Mouse (Mus musculus) 416B (cell line): Measurements from ENCODE around the gene Plekha7.

Experiments
- DNase-seq: peaks from one replicate; pipeline ENCODE4 v3.0.0; 2011; ENCODE audit warnings: low read depth

The Plekha7 gene

GRCm38 (mm10) chr7:116307871-116308631 lies at the start of gene Plekha7:
TSS of gene Plekha7 (minus strand) at chr7:116308376.
- no peak for DNase-seq

DNA sequence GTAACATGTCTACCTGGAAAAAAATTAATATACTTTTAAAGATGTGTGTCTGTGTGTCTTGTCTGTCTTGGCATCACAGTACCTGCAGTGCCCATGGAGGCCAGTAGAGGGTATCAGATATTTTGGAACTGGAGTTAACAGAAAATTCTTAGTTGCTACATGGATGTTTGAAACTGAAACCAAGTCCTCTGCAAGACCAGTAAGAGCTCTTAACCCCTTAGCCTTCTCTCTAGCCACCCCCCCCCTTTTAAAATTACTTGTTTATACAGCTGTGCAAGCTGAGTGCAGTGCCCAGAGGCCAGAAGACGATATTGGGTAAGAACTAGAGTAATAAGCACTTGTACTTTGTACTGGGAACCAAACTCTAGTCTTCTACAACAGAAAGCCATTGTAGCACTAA lies 28.1 kb upstream of the Plekha7 start:
- DNase-seq = peak; percentile 88

DNA sequence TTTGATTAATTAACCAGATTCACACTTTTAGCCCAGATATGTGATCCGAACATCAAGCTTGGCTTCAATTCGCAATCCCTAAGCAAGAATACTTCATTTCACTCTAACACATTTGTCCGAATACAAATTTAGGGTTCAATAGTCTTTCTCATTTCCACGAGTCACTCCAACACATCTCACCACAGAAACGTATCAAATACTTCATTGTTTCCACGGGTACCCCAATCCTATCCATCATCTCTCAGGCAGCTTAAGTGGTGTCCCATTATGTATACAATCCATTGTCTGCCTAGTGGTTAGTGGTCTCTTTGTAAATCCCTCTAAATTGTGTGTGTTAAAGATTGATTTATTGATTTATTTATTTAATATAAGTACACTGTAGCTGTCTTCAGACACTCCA lies 27.0 kb upstream of the Plekha7 start:
- DNase-seq = peak; percentile 33

DNA sequence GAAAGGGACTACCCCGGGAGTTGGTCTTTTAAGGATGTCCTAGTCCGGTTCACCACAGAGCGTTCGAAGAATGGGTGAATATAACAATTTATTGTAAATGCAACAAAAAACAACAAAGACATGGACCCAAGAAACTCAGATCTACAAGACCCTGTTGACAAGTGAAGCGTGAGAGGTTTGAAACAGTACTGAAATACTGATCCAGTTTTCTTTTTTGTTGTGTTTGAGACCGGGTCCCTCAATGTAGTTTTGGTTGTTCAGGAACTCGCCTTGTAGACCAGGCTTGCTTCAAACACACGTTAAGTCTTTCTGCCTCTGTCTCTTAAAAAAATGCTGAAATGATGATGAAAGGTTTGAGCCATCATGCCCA lies 26.5 kb upstream of the Plekha7 start:
- peak; percentile 52 for DNase-seq

- peak; percentile 94 for DNase-seq
Measured at GRCm38 (mm10) chr7:116333713-116334668, 25.8 kb upstream of the Plekha7 start, which contains the start of gene Rps13. TSS of gene Rps13 (minus strand) at chr7:116334195.

DNA sequence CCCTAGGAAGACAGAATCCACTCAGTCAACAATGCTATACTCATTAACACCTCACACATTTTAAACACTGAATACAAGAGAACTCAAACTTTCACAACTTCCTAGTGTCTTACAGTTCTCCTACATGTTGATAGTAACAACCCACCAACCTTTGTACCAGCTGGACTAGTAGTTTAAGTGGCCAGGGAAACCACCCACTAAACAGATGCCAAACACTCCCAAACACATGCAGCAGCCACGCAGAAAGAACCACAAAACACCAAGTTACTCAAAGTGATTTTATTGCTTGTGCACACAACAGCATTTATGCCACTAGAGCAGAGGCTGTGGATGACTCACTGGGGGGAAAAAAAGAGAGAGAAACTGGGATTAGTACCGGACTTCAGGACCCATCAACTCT lies 23.1 kb upstream of the Plekha7 start:
- no peak for DNase-seq

DNA sequence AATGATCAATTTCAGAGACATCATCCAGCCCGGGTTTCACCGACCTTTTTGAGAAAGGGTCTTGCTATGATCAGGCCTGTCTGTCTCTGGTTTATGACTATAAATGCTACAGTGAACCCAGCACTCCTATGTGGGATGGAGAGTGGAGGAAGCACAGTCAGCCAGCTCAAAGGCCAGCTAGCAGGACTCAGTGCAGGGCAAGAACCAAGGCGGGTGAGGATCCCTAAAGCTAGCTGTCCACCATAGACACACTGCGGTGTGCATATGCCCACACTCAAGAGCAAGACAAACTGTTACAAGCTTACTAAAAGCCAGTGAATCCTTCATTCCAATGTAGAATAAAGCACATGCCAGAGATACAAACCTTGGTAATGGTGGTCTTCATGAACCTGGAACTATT lies 21.7 kb upstream of the Plekha7 start:
- peak; percentile 8 for DNase-seq

- DNase-seq = peak; percentile 8
Measured at GRCm38 (mm10) chr7:116328777-116329176, 20.6 kb upstream of the Plekha7 start.

- DNase-seq = no peak
Measured at GRCm38 (mm10) chr7:116327901-116328300, 19.7 kb upstream of the Plekha7 start.

GRCm38 (mm10) chr7:116323331-116323964 lies 15.3 kb upstream of the Plekha7 start:
- peak; percentile 80 for DNase-seq

DNA sequence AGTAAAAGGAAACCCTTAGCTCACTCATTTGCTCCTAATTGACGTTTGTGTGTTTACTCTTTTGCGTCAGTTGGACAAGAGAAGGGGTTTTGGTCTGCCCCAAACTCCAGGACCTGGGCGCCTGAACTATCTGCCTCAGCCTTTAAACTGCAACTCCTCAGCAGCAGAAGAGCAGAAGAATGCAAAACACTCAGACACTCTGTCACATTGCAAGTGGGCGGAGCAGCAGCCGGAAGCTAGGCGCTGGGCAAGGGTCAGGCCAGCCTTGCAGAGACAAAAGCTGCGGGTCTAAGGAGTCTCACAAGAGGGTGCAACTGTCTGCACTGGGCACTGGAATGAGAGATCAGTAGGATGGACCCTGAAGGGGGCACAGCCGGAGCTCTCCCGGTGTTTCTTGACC lies 1.3 kb upstream of the Plekha7 start:
- DNase-seq = no peak

DNA sequence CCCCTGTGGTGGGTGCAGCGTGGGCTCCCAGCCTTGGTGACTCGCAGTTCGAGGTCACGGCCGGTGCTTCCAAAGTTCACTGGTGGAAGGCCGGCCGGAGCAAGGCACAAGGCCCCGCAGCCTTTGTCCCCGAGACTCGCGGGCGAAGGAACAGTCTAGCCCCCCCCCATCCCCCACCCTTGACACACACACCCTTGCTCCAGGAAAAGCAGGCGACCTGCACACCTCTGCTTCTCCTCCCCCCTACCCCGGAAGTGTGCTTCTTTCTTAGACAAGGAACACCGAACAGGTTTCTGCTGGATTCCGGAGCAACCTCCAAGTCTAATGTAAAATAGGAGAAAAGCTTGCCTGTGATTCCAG lies 436 bp upstream of the Plekha7 start:
- no peak for DNase-seq

- no peak for DNase-seq
Measured at GRCm38 (mm10) chr7:116307099-116307870, 891 bp downstream of the Plekha7 start.

DNA sequence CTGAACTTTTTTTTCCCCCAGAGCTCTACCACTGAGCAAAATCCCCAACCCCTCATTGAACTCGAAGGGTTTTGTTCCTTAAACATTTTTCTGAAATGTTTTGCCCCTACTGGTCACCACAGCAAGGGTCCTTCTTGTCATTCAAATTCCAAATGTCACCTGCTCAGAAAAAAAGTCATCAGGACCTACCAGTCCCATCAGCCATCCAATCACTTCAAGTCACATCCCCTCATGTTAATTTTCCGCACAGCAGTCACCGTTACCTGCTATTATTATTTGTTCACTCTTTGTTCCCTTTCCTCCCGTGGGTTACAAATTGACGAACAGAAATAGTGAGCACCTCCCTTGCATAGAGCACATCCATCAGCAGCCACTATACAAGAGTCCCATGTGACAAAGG lies 1.6 kb downstream of the Plekha7 start:
- no peak for DNase-seq

GRCm38 (mm10) chr7:116301661-116302311 lies 6.4 kb downstream of the Plekha7 start:
- DNase-seq = no peak

DNA sequence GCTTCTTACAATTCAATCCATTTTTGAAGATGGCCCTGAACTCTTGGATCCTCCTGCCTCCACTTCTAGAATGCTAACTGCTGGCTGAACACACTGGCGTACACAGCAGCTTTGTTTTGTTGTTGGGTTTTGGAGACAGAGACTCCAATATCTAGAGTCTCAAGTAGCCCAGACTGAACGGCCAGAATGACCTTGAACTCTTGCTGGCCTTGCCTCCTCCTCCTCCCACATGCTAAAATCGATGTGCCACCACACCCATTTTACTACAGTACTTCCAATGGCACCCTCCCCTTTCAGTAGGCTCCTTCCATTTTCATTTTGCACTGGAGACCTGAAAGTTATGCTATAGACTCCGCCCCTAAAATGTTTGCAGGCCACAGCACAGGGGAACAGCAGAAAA lies 7.0 kb downstream of the Plekha7 start:
- peak; percentile 15 for DNase-seq

DNA sequence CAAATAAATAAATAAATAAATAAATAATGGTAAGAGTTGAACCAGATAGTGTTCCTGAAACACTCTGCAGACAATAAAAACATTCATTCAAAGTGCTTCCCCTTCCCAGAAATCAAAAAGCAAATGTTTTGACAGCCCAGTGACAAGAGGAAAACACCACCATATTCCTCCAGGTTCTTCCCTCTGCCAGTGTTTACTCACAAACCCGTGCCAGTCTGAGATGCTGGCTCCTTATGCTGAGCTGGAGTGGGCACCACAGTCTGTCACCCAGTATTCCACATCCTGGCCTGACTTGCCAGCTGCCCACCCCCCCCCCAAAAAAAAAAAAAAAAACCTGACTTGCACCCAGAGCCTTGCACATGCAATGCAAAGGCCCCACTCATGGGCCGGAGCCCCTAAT lies 9.3 kb downstream of the Plekha7 start:
- DNase-seq = no peak

DNA sequence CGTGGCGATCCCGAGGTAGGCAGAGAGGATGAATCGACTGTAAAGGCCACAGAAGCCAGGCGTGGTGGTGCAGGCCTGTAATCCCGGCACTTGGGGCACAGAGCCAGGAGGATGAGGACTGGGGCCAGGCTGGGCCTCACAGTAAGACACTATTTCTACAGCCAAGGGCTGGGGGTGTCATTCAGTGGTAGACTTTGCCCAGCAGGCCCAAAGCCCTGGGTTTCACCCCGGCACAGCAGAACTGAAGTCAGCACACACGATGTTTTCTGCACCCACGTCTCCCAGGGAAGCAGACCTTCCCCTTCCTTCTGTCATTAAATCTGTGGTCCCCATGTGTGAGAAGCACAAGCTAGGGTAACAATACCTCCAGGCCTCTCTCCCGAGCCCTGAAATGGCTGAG lies 9.8 kb downstream of the Plekha7 start:
- DNase-seq = no peak

DNA sequence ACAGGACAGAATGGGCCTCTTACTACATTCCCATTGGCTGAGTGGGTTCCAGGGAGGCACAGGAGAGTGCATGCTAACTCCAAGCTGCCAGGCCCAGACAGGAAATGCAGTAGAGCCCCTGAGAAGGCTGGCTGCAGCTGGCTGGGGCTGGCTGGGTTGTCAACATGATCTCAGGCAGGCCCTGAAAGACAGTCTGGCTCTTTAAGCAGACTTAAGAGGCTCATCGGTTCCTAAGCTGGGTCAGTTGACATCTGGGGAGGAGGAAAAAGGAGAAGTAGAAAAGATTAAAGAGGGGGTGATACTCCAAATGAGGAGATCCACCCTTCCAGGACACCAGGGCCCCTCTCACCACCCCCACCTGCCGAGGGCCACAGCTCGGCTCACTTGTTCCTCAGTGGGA lies 13.2 kb downstream of the Plekha7 start:
- DNase-seq = no peak

DNA sequence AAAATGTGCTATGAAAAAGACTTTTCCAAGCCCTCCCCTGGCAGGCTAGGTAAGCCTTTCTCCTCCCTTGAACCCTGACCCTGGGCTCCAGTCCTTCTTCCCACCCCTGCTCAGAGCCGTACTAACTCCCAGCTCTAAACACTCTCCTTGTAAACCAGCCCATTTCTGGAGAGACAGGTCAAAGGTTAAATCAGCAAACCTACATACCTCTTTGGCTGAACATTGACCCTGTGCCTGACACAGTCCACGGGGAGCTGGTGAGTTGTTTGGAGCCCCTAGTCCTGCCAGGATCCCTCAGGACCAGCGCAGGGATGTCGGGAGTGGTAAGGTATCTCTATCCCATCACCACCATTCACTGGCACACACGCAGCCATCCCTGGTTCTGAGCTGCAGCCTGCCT lies 15.8 kb downstream of the Plekha7 start:
- DNase-seq = no peak

DNA sequence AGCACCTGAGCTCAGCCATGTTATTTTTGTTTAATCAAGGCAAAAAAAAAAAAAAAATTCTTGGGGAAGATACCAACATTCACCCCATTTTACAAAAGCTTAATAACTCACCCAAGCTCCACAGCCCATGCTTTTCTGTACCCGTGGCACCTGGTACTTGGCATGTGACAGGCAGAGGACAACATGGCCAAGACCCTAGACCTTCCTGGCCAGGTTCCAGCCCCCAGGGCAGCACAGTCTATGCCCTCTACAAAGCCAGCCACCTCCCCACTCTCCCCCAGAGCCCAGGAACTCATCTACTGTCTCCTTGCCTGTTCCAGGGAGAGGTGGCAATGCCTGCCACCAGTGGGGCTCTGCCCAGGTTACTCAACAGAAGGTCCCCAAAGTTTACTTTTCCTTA lies 17.6 kb downstream of the Plekha7 start:
- DNase-seq = no peak
